Mouse (Mus musculus): ENCODE measurements around the gene Tctex1d2. TPM values are rescaled to one million over a fixed set of nuclear protein-coding genes. Genes with fewer than 3 reads are reported as not detected.

The Tctex1d2 gene
- polyA plus RNA-seq, 1 experiment from 2014 or later: 32.5 TPM

- 66% methylated on average over 6 of the region's 6 CpGs for WGBS
- Histone ChIP-seq H3K9ac (ENCODE audit: low read depth, low read length) (no peak overlapping the region), H3K36me3 (ENCODE audit: control insufficient read depth, insufficient read depth, low read length) (peaks cover 12% of the 10 kb centered on the region), H3K4me2 (replicated peaks; ENCODE audit: low read depth, low read length) (no peak overlapping the region), H3K9me3 (ENCODE audit: control insufficient read depth, low read length) (no peaks in the 10 kb centered on the region), H3K4me1 (ENCODE audit: control insufficient read depth, insufficient read depth, low read length) (no peaks in the 10 kb centered on the region), H3K4me3 (ENCODE audit: low read length) (no peak overlapping the region), H3K27me3 (ENCODE audit: control insufficient read depth, insufficient read depth, low read length) (no peaks in the 10 kb centered on the region), H3K27ac (ENCODE audit: low read depth, low read length) (0 out of 2 replicates have a peak overlapping the region, but pooled peaks have one; percentile 33)
- ATAC-seq (ENCODE audit: low FRiP score, low TSS enrichment): no peak
These were observed 23.6 kb upstream of the Tctex1d2 start for GRCm38 (mm10) chr16:32395679-32396540.

GRCm38 (mm10) chr16:32396541-32396835 is 23.0 kb upstream of the Tctex1d2 start:
- 70% methylated on average over 3 of the region's 3 CpGs for WGBS
- H3K27ac ChIP-seq (ENCODE audit: low read depth, low read length): no peak overlapping the region

GRCm38 (mm10) chr16:32398206-32398605 is 21.3 kb upstream of the Tctex1d2 start:
- Histone ChIP-seq H3K4me1 (ENCODE audit: control insufficient read depth, insufficient read depth, low read length) (no peaks in the 10 kb centered on the region), H3K36me3 (ENCODE audit: control insufficient read depth, insufficient read depth, low read length) (peaks cover 2% of the 10 kb centered on the region), H3K9me3 (ENCODE audit: control insufficient read depth, low read length) (no peaks in the 10 kb centered on the region), H3K4me2 (replicated peaks; ENCODE audit: low read depth, low read length) (no peak overlapping the region), H3K9ac (ENCODE audit: low read depth, low read length) (no peak overlapping the region), H3K4me3 (ENCODE audit: low read length) (no peak overlapping the region), H3K27ac (ENCODE audit: low read depth, low read length) (no peak overlapping the region), H3K27me3 (ENCODE audit: control insufficient read depth, insufficient read depth, low read length) (no peaks in the 10 kb centered on the region)
- WGBS: 72% methylated on average over 3 of the region's 3 CpGs
- no peak for ATAC-seq (ENCODE audit: low FRiP score, low TSS enrichment)

More at GRCm38 (mm10) chr16:32396541-32396835, 23.0 kb upstream of the Tctex1d2 start:
- Histone ChIP-seq H3K4me1 (ENCODE audit: control insufficient read depth, insufficient read depth, low read length) (no peaks in the 10 kb centered on the region), H3K9ac (ENCODE audit: low read depth, low read length) (no peak overlapping the region), H3K4me3 (ENCODE audit: low read length) (no peak overlapping the region), H3K9me3 (ENCODE audit: control insufficient read depth, low read length) (no peaks in the 10 kb centered on the region), H3K27me3 (ENCODE audit: control insufficient read depth, insufficient read depth, low read length) (no peaks in the 10 kb centered on the region), H3K36me3 (ENCODE audit: control insufficient read depth, insufficient read depth, low read length) (peaks cover 8% of the 10 kb centered on the region), H3K4me2 (replicated peaks; ENCODE audit: low read depth, low read length) (no peak overlapping the region)
- no peak for ATAC-seq (ENCODE audit: low FRiP score, low TSS enrichment)

- H3K4me2 ChIP-seq (replicated peaks; ENCODE audit: low read depth, low read length): no peak within 1 kb of the TSS
These were observed 19.2 kb upstream of the Tctex1d2 start, which contains the start of gene Tm4sf19 for GRCm38 (mm10) chr16:32400267-32400666. Gene Tm4sf19 (plus strand): TSS chr16:32400506.

GRCm38 (mm10) chr16:32401335-32401965 is 18.1 kb upstream of the Tctex1d2 start:
- no peak overlapping the region for H3K4me3 ChIP-seq (ENCODE audit: low read length)
- H3K4me2 ChIP-seq (replicated peaks; ENCODE audit: low read depth, low read length): no peak overlapping the region
- no peak for ATAC-seq (ENCODE audit: low FRiP score, low TSS enrichment)
- no peaks in the 10 kb centered on the region for H3K4me1 ChIP-seq (ENCODE audit: control insufficient read depth, insufficient read depth, low read length)
- H3K27ac ChIP-seq (ENCODE audit: low read depth, low read length): no peak overlapping the region
- WGBS: 83% methylated on average over 9 of the region's 9 CpGs
- no peaks in the 10 kb centered on the region for H3K36me3 ChIP-seq (ENCODE audit: control insufficient read depth, insufficient read depth, low read length)
- H3K27me3 ChIP-seq (ENCODE audit: control insufficient read depth, insufficient read depth, low read length): no peaks in the 10 kb centered on the region
- no peaks in the 10 kb centered on the region for H3K9me3 ChIP-seq (ENCODE audit: control insufficient read depth, low read length)
- H3K9ac ChIP-seq (ENCODE audit: low read depth, low read length): no peak overlapping the region

More at GRCm38 (mm10) chr16:32400267-32400666, 19.2 kb upstream of the Tctex1d2 start, which contains the start of gene Tm4sf19:
- 75% methylated on average over 7 of the region's 7 CpGs for WGBS
- Histone ChIP-seq H3K36me3 (ENCODE audit: control insufficient read depth, insufficient read depth, low read length) (no peaks in the 10 kb centered on the region), H3K4me1 (ENCODE audit: control insufficient read depth, insufficient read depth, low read length) (no peaks in the 10 kb centered on the region), H3K4me3 (ENCODE audit: low read length) (no peak within 1 kb of the TSS), H3K9me3 (ENCODE audit: control insufficient read depth, low read length) (no peaks in the 10 kb centered on the region), H3K9ac (ENCODE audit: low read depth, low read length) (no peak within 1 kb of the TSS), H3K27me3 (ENCODE audit: control insufficient read depth, insufficient read depth, low read length) (no peaks in the 10 kb centered on the region), H3K27ac (ENCODE audit: low read depth, low read length) (no peak within 1 kb of the TSS)
- no peak for ATAC-seq (ENCODE audit: low FRiP score, low TSS enrichment)

- 87% methylated on average over 3 of the region's 3 CpGs for WGBS
- H3K4me3 ChIP-seq (ENCODE audit: low read length): no peak overlapping the region
- H3K36me3 ChIP-seq (ENCODE audit: control insufficient read depth, insufficient read depth, low read length): no peaks in the 10 kb centered on the region
- H3K9ac ChIP-seq (ENCODE audit: low read depth, low read length): no peak overlapping the region
- no peak overlapping the region for H3K4me2 ChIP-seq (replicated peaks; ENCODE audit: low read depth, low read length)
- H3K4me1 ChIP-seq (ENCODE audit: control insufficient read depth, insufficient read depth, low read length): no peaks in the 10 kb centered on the region
- H3K27me3 ChIP-seq (ENCODE audit: control insufficient read depth, insufficient read depth, low read length): no peaks in the 10 kb centered on the region
- no peaks in the 10 kb centered on the region for H3K9me3 ChIP-seq (ENCODE audit: control insufficient read depth, low read length)
- no peak for ATAC-seq (ENCODE audit: low FRiP score, low TSS enrichment)
- H3K27ac ChIP-seq (ENCODE audit: low read depth, low read length): no peak overlapping the region
These were observed 16.7 kb upstream of the Tctex1d2 start for GRCm38 (mm10) chr16:32402818-32403217.

- no peaks in the 10 kb centered on the region for H3K36me3 ChIP-seq (ENCODE audit: control insufficient read depth, insufficient read depth, low read length)
- no peak overlapping the region for H3K9ac ChIP-seq (ENCODE audit: low read depth, low read length)
- no peak overlapping the region for H3K27ac ChIP-seq (ENCODE audit: low read depth, low read length)
- no peak overlapping the region for H3K4me3 ChIP-seq (ENCODE audit: low read length)
- no peaks in the 10 kb centered on the region for H3K27me3 ChIP-seq (ENCODE audit: control insufficient read depth, insufficient read depth, low read length)
- 93% methylated on average over 9 of the region's 9 CpGs for WGBS
- ATAC-seq (ENCODE audit: low FRiP score, low TSS enrichment): no peak
- no peak overlapping the region for H3K4me2 ChIP-seq (replicated peaks; ENCODE audit: low read depth, low read length)
- no peaks in the 10 kb centered on the region for H3K4me1 ChIP-seq (ENCODE audit: control insufficient read depth, insufficient read depth, low read length)
- no peaks in the 10 kb centered on the region for H3K9me3 ChIP-seq (ENCODE audit: control insufficient read depth, low read length)
These were observed 13.8 kb upstream of the Tctex1d2 start for GRCm38 (mm10) chr16:32405716-32406115.

GRCm38 (mm10) chr16:32406671-32407070 is 12.8 kb upstream of the Tctex1d2 start:
- H3K4me1 ChIP-seq (ENCODE audit: control insufficient read depth, insufficient read depth, low read length): no peaks in the 10 kb centered on the region
- no peaks in the 10 kb centered on the region for H3K9me3 ChIP-seq (ENCODE audit: control insufficient read depth, low read length)
- no peaks in the 10 kb centered on the region for H3K27me3 ChIP-seq (ENCODE audit: control insufficient read depth, insufficient read depth, low read length)
- no peak overlapping the region for H3K4me2 ChIP-seq (replicated peaks; ENCODE audit: low read depth, low read length)
- no peak overlapping the region for H3K4me3 ChIP-seq (ENCODE audit: low read length)
- H3K27ac ChIP-seq (ENCODE audit: low read depth, low read length): no peak overlapping the region
- ATAC-seq (ENCODE audit: low FRiP score, low TSS enrichment): no peak
- 62% methylated on average over 6 of the region's 6 CpGs for WGBS
- H3K9ac ChIP-seq (ENCODE audit: low read depth, low read length): no peak overlapping the region
- H3K36me3 ChIP-seq (ENCODE audit: control insufficient read depth, insufficient read depth, low read length): no peaks in the 10 kb centered on the region

- Histone ChIP-seq H3K36me3 (ENCODE audit: control insufficient read depth, insufficient read depth, low read length) (no peaks in the 10 kb centered on the region), H3K27ac (ENCODE audit: low read depth, low read length) (no peak overlapping the region), H3K4me3 (ENCODE audit: low read length) (no peak overlapping the region), H3K27me3 (ENCODE audit: control insufficient read depth, insufficient read depth, low read length) (no peaks in the 10 kb centered on the region), H3K9ac (ENCODE audit: low read depth, low read length) (no peak overlapping the region), H3K4me1 (ENCODE audit: control insufficient read depth, insufficient read depth, low read length) (no peaks in the 10 kb centered on the region), H3K9me3 (ENCODE audit: control insufficient read depth, low read length) (no peaks in the 10 kb centered on the region), H3K4me2 (replicated peaks; ENCODE audit: low read depth, low read length) (no peak overlapping the region)
- ATAC-seq (ENCODE audit: low FRiP score, low TSS enrichment): no peak
- 88% methylated on average over 10 of the region's 10 CpGs for WGBS
These were observed 11.8 kb upstream of the Tctex1d2 start for GRCm38 (mm10) chr16:32407730-32408129.
